Mouse (Mus musculus): ENCODE results near the gene Pcp4l1. TPM values are rescaled to one million over a fixed set of nuclear protein-coding genes. Genes with fewer than 3 reads are reported as not detected.
A peak's percentile ranks its signal among the peaks of the same experiment; 100 is the strongest.

Gene Pcp4l1
- total and polyA plus RNA-seq, 2 experiments from 2014 or later = 12.3 to 33.4 TPM

DNA sequence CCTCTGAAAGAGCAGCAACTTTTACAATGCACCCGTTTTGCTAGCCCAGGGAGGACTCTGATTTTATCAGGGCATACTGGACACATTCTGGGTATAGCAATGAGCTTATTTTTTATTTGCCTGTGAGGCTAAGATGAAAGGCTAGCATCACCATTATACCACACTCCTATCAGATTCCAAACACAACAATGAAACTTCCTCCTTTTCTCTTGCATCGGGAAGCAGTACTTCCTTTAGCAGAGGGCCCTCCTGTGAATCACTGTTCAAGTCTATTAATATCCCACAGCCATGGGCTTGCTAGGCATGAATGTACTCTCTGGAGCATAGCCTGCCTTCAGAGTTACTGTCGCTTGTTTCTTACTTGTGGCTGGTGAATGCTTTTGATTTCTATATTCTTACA, 24.9 kb downstream of the Pcp4l1 start:
- Histone ChIP-seq H3K9me3 (ENCODE audit: low read length) (no peaks in the 10 kb centered on the region), H3K4me1 (ENCODE audit: insufficient read depth) (no peaks in the 10 kb centered on the region), H3K27me3 (ENCODE audit: insufficient read depth, low read length) (no peaks in the 10 kb centered on the region), H3K27ac (ENCODE audit: low read depth, low read length) (no peak overlapping the region), H3K9ac (no peak overlapping the region), H3K4me3 (ENCODE audit: low read depth, low read length) (no peak overlapping the region), H3K36me3 (ENCODE audit: insufficient read depth) (no peaks in the 10 kb centered on the region), H3K4me2 (ENCODE audit: low read depth) (no peak overlapping the region)
- no peak for TF ChIP-seq CTCF (IDR thresholded peaks at IDR 0.05; ENCODE audit: low read depth)
- WGBS = 66% methylated on average over 3 of the region's 3 CpGs
- DNase-seq = no peak
- ATAC-seq = no peak

DNA sequence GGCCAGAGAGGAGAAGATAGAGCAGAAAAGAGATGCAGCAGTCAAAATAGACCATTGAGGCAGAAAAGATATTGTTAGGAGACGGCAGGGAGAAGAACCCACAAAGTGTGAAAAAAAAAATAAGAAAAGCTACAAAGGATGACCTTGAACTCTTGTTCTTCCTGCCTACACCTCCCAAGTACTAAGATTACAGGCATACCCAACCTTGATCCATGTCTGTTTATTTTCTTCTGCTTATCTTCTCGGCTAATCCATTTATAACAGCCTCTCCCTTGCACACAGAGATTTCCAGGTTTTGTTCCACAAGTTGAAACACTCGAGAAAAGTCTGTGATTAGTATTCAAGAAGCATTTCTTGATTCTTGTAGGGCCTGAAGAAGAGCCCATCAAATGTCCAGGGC, 26.2 kb downstream of the Pcp4l1 start:
- no peaks in the 10 kb centered on the region for H3K9me3 ChIP-seq (ENCODE audit: low read length)
- no peak overlapping the region for H3K9ac ChIP-seq
- no peak overlapping the region for H3K27ac ChIP-seq (ENCODE audit: low read depth, low read length)
- 62% methylated on average over 3 of the region's 3 CpGs for WGBS
- DNase-seq = no peak
- H3K4me2 ChIP-seq (ENCODE audit: low read depth) = no peak overlapping the region
- no peaks in the 10 kb centered on the region for H3K36me3 ChIP-seq (ENCODE audit: insufficient read depth)
- no peak for TF ChIP-seq CTCF (IDR thresholded peaks at IDR 0.05; ENCODE audit: low read depth)
- no peak overlapping the region for H3K4me3 ChIP-seq (ENCODE audit: low read depth, low read length)
- no peaks in the 10 kb centered on the region for H3K4me1 ChIP-seq (ENCODE audit: insufficient read depth)
- no peaks in the 10 kb centered on the region for H3K27me3 ChIP-seq (ENCODE audit: insufficient read depth, low read length)
- ATAC-seq = no peak

DNA sequence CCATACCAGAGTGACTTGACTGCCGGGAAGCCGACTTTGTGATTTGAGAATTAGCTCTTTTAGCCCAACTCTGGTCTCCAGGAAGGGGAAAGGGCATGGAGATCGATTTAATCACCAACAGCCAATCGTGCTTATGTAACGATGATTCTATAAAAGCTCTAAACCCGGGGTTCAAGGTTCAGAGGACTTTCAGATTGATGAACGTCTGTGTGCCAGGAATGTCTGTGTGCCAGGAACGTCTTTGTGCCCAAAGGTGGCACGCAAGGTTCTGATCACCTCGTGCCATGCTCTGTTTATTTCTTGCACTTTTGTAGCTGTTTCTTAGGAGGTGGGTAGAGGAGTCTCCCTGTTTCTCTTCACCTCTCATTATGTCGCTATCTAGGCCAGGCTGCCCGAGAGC, 27.2 kb downstream of the Pcp4l1 start:
- 84% methylated on average over 12 of the region's 12 CpGs for WGBS
- ATAC-seq = no peak
- no peak overlapping the region for H3K27ac ChIP-seq (ENCODE audit: low read depth, low read length)

DNA sequence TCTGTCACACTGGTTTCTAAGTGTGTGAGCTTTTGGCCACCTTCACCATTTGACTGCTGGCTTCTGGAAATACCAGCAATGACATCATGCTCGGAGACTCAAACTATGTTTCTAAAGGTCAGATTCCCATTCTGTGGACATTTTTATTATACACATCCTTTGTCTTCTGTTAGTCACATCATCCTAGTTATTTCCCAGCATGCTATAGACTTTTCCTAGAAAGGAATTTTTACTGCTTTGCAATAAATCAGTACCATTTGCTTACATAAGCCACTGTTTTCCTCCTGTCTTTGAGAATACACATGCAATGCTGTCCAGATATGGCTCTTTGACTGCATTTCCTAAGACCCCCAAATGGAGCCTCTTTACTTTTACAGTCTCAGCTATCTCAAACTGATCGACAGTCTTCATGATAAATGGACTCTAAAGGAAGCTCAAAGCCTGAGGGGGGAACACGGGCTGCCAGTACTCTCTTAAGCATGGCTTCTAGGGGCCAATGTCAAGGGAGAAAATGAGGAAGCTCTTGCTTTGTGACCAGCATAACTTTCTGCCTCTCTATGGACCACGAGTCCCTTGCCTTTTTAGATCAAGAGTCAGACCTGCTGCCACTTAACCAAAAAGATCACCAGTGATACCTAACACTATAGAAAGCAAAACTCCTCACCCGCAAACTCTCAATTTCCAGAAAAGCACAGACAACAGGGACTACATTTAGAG, 30.3 kb downstream of the Pcp4l1 start:
- ATAC-seq (no peak), DNase-seq (no peak)
- H3K4me2 ChIP-seq (ENCODE audit: low read depth) = no peak overlapping the region
- no peak overlapping the region for H3K9ac ChIP-seq
- no peaks in the 10 kb centered on the region for H3K4me1 ChIP-seq (ENCODE audit: insufficient read depth)
- no peak overlapping the region for H3K4me3 ChIP-seq (ENCODE audit: low read depth, low read length)
- TF ChIP-seq CTCF (IDR thresholded peaks at IDR 0.05; ENCODE audit: low read depth) = no peak
- no peaks in the 10 kb centered on the region for H3K36me3 ChIP-seq (ENCODE audit: insufficient read depth)
- H3K27ac ChIP-seq (ENCODE audit: low read depth, low read length) = no peak overlapping the region
- 78% methylated on average over 5 of the region's 5 CpGs for WGBS
- no peaks in the 10 kb centered on the region for H3K27me3 ChIP-seq (ENCODE audit: insufficient read depth, low read length)
- no peaks in the 10 kb centered on the region for H3K9me3 ChIP-seq (ENCODE audit: low read length)

More for the DNA sequence above, 27.2 kb downstream of the Pcp4l1 start:
- Histone ChIP-seq H3K9me3 (ENCODE audit: low read length) (no peaks in the 10 kb centered on the region), H3K4me2 (ENCODE audit: low read depth) (no peak overlapping the region), H3K27me3 (ENCODE audit: insufficient read depth, low read length) (no peaks in the 10 kb centered on the region), H3K4me3 (ENCODE audit: low read depth, low read length) (no peak overlapping the region), H3K4me1 (ENCODE audit: insufficient read depth) (no peaks in the 10 kb centered on the region), H3K9ac (no peak overlapping the region), H3K36me3 (ENCODE audit: insufficient read depth) (no peaks in the 10 kb centered on the region)
- no peak for TF ChIP-seq CTCF (IDR thresholded peaks at IDR 0.05; ENCODE audit: low read depth)
- DNase-seq = no peak

DNA sequence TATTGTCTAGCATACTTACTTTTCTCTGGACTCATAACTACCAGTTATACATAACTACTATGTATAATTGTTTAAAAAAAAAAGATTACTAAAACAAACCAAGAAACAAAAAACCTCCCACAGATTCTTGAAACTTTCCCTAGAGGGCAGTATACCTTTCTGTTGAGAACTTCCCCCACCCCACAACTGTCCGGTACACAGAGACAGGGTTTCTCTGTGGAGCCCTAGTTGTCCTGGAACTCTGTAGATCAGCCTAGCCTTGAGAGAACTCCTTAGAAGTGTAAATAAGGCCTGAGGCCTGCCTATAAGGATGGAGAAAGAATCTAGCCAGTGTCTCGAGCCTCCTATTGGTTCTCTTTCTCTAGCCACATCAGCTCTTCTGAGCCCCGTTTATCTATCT, 31.8 kb downstream of the Pcp4l1 start:
- no peak for ATAC-seq
- Histone ChIP-seq H3K9ac (no peak overlapping the region), H3K36me3 (ENCODE audit: insufficient read depth) (no peaks in the 10 kb centered on the region), H3K4me1 (ENCODE audit: insufficient read depth) (no peaks in the 10 kb centered on the region), H3K4me3 (ENCODE audit: low read depth, low read length) (no peak overlapping the region), H3K4me2 (ENCODE audit: low read depth) (no peak overlapping the region), H3K27ac (ENCODE audit: low read depth, low read length) (no peak overlapping the region), H3K27me3 (ENCODE audit: insufficient read depth, low read length) (peaks cover 8% of the 10 kb centered on the region), H3K9me3 (ENCODE audit: low read length) (no peaks in the 10 kb centered on the region)
- DNase-seq = no peak
- TF ChIP-seq CTCF (IDR thresholded peaks at IDR 0.05; ENCODE audit: low read depth) = peak; percentile 21; the same call in 1 of the 2 replicates
- 38% methylated on average over 3 of the region's 3 CpGs for whole genome bisulfite sequencing

DNA sequence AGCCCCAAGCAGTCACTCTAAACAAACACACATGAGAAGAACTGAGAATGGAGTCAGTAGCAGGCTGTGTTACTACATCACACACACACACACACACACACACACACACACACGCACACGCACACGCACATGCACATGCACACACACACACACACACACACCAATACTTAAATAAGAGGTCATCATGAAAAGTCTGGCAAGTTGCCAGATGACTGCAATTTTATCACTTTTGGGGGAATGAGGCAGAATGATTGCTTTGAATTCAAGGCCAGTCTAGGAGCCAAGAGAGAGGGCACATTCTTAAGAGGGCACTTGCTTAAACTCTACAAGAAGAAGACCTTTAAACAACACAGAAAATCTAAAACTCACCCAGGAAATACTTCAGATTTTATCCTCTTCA, 33.5 kb downstream of the Pcp4l1 start:
- Histone ChIP-seq H3K4me1 (ENCODE audit: insufficient read depth) (no peaks in the 10 kb centered on the region), H3K4me2 (ENCODE audit: low read depth) (no peak overlapping the region), H3K4me3 (ENCODE audit: low read depth, low read length) (no peak overlapping the region), H3K27ac (ENCODE audit: low read depth, low read length) (no peak overlapping the region), H3K9me3 (ENCODE audit: low read length) (no peaks in the 10 kb centered on the region), H3K36me3 (ENCODE audit: insufficient read depth) (no peaks in the 10 kb centered on the region), H3K27me3 (ENCODE audit: insufficient read depth, low read length) (peaks cover 15% of the 10 kb centered on the region), H3K9ac (no peak overlapping the region)
- 94% methylated on average over 3 of the region's 3 CpGs for WGBS
- no peak for DNase-seq
- ATAC-seq = no peak
- TF ChIP-seq CTCF (IDR thresholded peaks at IDR 0.05; ENCODE audit: low read depth) = no peak

DNA sequence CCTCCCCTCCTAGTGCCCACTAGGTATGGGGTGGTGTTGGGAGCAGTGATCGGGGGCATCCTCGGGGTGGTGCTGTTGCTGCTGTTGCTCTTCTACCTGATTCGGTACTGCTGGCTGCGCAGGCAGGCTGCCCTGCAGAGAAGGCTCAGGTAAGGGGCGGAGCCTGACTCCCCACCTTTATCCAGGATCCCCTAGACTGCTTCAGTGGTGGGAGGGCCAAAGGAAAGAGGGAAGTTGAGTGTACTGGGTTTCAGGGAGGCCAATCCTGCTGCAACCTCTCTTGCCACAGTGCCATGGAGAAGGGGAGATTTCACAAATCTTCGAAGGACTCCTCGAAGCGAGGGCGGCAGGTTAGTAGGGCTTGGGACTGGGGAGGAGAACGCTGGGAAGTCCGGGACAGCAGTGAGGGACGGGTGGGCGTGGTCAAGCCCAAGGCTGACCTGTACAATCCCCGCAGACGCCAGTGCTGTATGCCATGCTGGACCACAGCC, 36.5 kb downstream of the Pcp4l1 start:
- peak overlapping the region; percentile 24; the same call in 1 of the 2 replicates for H3K4me2 ChIP-seq (ENCODE audit: low read depth)
- peaks cover 21% of the 10 kb centered on the region for H3K27me3 ChIP-seq (ENCODE audit: insufficient read depth, low read length)
- H3K27ac ChIP-seq (ENCODE audit: low read depth, low read length) = no peak overlapping the region
- H3K9ac ChIP-seq = no peak overlapping the region
- ATAC-seq = no peak
- DNase-seq = no peak
- TF ChIP-seq CTCF (IDR thresholded peaks at IDR 0.05; ENCODE audit: low read depth) = no peak
- H3K4me1 ChIP-seq (ENCODE audit: insufficient read depth) = no peaks in the 10 kb centered on the region
- H3K4me3 ChIP-seq (ENCODE audit: low read depth, low read length) = peak overlapping the region; percentile 1; the same call in 1 of the 2 replicates
- WGBS = 3% methylated on average over 15 of the region's 15 CpGs
- no peaks in the 10 kb centered on the region for H3K9me3 ChIP-seq (ENCODE audit: low read length)
- no peaks in the 10 kb centered on the region for H3K36me3 ChIP-seq (ENCODE audit: insufficient read depth)

Measured in forebrain, postnatal 0 days (tissue).